Mouse (Mus musculus): Measurements from ENCODE around the gene Kmt5a. TPM values are rescaled to one million over a fixed set of nuclear protein-coding genes. Genes with fewer than 3 reads are reported as not detected.
"Not testable (repeated sequence)": the region's sequence is repeated elsewhere in the genome, so short reads cannot be mapped to it uniquely, and the experiment has no call there.

Gene Kmt5a
- total RNA-seq, 2 experiments from 2014 or later: 55.1 to 67.8 TPM

GRCm38 (mm10) chr5:124444661-124445561 lies 5.2 kb downstream of the Kmt5a start:
- peak; percentile 77 to 84 for DNase-seq (ENCODE audit: low spot score in 2 of 2)
- intact Hi-C loops (cut with DNase I): loop anchor here (5.0 kb wide), 1 partner anchor 37 kb away; the partner anchor contains the start of gene Snrnp35

- intact Hi-C loops (cut with DNase I): loop anchor here (5.0 kb wide), 1 partner anchor 37 kb away; the partner anchor contains the start of gene Snrnp35
These were observed 6.0 kb downstream of the Kmt5a start for GRCm38 (mm10) chr5:124445621-124446293.

GRCm38 (mm10) chr5:124446301-124446881 lies 6.7 kb downstream of the Kmt5a start:
- no peak for DNase-seq (ENCODE audit: low spot score in 2 of 2)
- intact Hi-C loops (cut with DNase I): loop anchor here (5.0 kb wide), 1 partner anchor 36 kb away; the partner anchor contains the start of gene Snrnp35

More at GRCm38 (mm10) chr5:124445621-124446293, 6.0 kb downstream of the Kmt5a start:
- peak in 1 of 2 experiments; percentile 65 for DNase-seq (ENCODE audit: low spot score in 2 of 2)

GRCm38 (mm10) chr5:124449494-124449893 lies 9.8 kb downstream of the Kmt5a start:
- DNase-seq (ENCODE audit: low spot score in 2 of 2): no peak
- intact Hi-C loops (cut with DNase I): loop anchor here (5.0 kb wide), 1 partner anchor 33 kb away; the partner anchor contains the start of gene Snrnp35

- intact Hi-C loops (cut with DNase I): no loop called here
- DNase-seq (ENCODE audit: low spot score in 2 of 2): no peak
These were observed 10.3 kb downstream of the Kmt5a start for GRCm38 (mm10) chr5:124450051-124450450.

GRCm38 (mm10) chr5:124450641-124451340 lies 11.1 kb downstream of the Kmt5a start:
- no peak for DNase-seq (ENCODE audit: low spot score in 2 of 2)
- intact Hi-C loops (cut with DNase I): no loop called here

GRCm38 (mm10) chr5:124452494-124453228 lies 12.9 kb downstream of the Kmt5a start:
- DNase-seq (ENCODE audit: low spot score in 2 of 2): peak; percentile 54 to 67
- intact Hi-C loops (cut with DNase I): no loop called here

GRCm38 (mm10) chr5:124453339-124454081 lies 13.8 kb downstream of the Kmt5a start:
- intact Hi-C loops (cut with DNase I): no loop called here
- peak; percentile 67 to 72 for DNase-seq (ENCODE audit: low spot score in 2 of 2)

- DNase-seq (ENCODE audit: low spot score in 2 of 2): no peak
- intact Hi-C loops (cut with DNase I): no loop called here
These were observed 14.3 kb downstream of the Kmt5a start for GRCm38 (mm10) chr5:124454082-124454419.

GRCm38 (mm10) chr5:124456762-124457161 lies 17.0 kb downstream of the Kmt5a start:
- intact Hi-C loops (cut with DNase I): no loop called here
- DNase-seq (ENCODE audit: low spot score in 2 of 2): peak; percentile 43 to 49

- intact Hi-C loops (cut with DNase I); DNase-seq (ENCODE audit: low spot score in 2 of 2): not testable (repeated sequence)
These were observed 21.2 kb downstream of the Kmt5a start for GRCm38 (mm10) chr5:124460922-124461321.

GRCm38 (mm10) chr5:124462297-124463025 lies 22.7 kb downstream of the Kmt5a start:
- no peak for DNase-seq (ENCODE audit: low spot score in 2 of 2)
- intact Hi-C loops (cut with DNase I): no loop called here

GRCm38 (mm10) chr5:124463462-124463861 lies 23.7 kb downstream of the Kmt5a start:
- intact Hi-C loops (cut with DNase I): no loop called here
- no peak for DNase-seq (ENCODE audit: low spot score in 2 of 2)

- intact Hi-C loops (cut with DNase I): no loop called here
- DNase-seq (ENCODE audit: low spot score in 2 of 2): no peak
These were observed 25.2 kb downstream of the Kmt5a start for GRCm38 (mm10) chr5:124464905-124465304.

GRCm38 (mm10) chr5:124467766-124468165 lies 28.0 kb downstream of the Kmt5a start:
- intact Hi-C loops (cut with DNase I): no loop called here
- no peak for DNase-seq (ENCODE audit: low spot score in 2 of 2)

- intact Hi-C loops (cut with DNase I): no loop called here
- no peak for DNase-seq (ENCODE audit: low spot score in 2 of 2)
These were observed 28.6 kb downstream of the Kmt5a start for GRCm38 (mm10) chr5:124468365-124468764.

- intact Hi-C loops (cut with DNase I): no loop called here
These were observed 29.8 kb downstream of the Kmt5a start for GRCm38 (mm10) chr5:124469486-124469885.

More at GRCm38 (mm10) chr5:124469486-124469885, 29.8 kb downstream of the Kmt5a start:
- DNase-seq (ENCODE audit: low spot score in 2 of 2): no peak

Data from left cerebral cortex, postnatal 36 days (tissue).